Comparison of ENCODE assay signal across 26 mouse cellular contexts in genomic region chr1:134336958-134337710, GRCm38 (mm10). TPM values are rescaled to one million over a fixed set of nuclear protein-coding genes. Genes with fewer than 3 reads are reported as not detected.
A peak's percentile ranks its signal among the peaks of the same experiment; 100 is the strongest.
DNase-seq lines count a peak whose midpoint lies in the region; ATAC-seq and TF ChIP-seq lines count a peak whose summit lies in the region.
"Had no signal": no experiment of that assay in that cellular context is flagged by ENCODE, and none has a peak within 500 bp of the region (broad histone marks: within the 10 kb centered on the region; RNA-seq: fewer than 3 reads in every experiment).

No protein-coding gene starts in this region.

- 82% methylated on average over 11 of the region's 11 CpGs for WGBS in hindbrain, postnatal 0 days
- 88% methylated on average over 11 of the region's 11 CpGs for WGBS in hindbrain, embryonic 13.5 days

- TF ChIP-seq CTCF in hindbrain, postnatal 0 days (IDR thresholded peaks at IDR 0.05; ENCODE audit: low read depth) = no peak

- H3K4me2 ChIP-seq in hindbrain, postnatal 0 days (ENCODE audit: low read depth, low read length) = no peak overlapping the region
- no peak overlapping the region for H3K4me2 ChIP-seq in hindbrain, embryonic 13.5 days
- H3K4me2 ChIP-seq: limb, embryonic 13.5 days; liver, embryonic 15.5 days had no signal

- H3K9ac ChIP-seq in hindbrain, postnatal 0 days (replicated peaks; ENCODE audit: low read length) = no peak overlapping the region
- no peak overlapping the region for H3K9ac ChIP-seq in hindbrain, embryonic 13.5 days
- H3K9ac ChIP-seq: limb, embryonic 13.5 days; liver, embryonic 15.5 days had no signal

- H3K4me3 ChIP-seq in hindbrain, postnatal 0 days (ENCODE audit: low read length) = no peak overlapping the region
- no peak overlapping the region for H3K4me3 ChIP-seq in hindbrain, embryonic 13.5 days
- H3K4me3 ChIP-seq: erythroblast, embryonic 14.5 days; limb, embryonic 13.5 days; liver, embryonic 15.5 days; megakaryocyte, embryonic 14.5 days had no signal

- H3K36me3 ChIP-seq in hindbrain, postnatal 0 days (ENCODE audit: insufficient read depth, low read length) = no peaks in the 10 kb centered on the region
- no peaks in the 10 kb centered on the region for H3K36me3 ChIP-seq in hindbrain, embryonic 13.5 days
- H3K36me3 ChIP-seq: G1E; limb, embryonic 13.5 days; liver, embryonic 15.5 days had no signal

- no peaks in the 10 kb centered on the region for H3K27me3 ChIP-seq in hindbrain, postnatal 0 days (ENCODE audit: insufficient read depth, low read length)
- H3K27me3 ChIP-seq in hindbrain, embryonic 13.5 days = peaks cover 4% of the 10 kb centered on the region; the same call in 1 of the 2 replicates
- H3K27me3 ChIP-seq: limb, embryonic 13.5 days had no signal

- peaks cover 7% of the 10 kb centered on the region; the same call in 1 of the 2 replicates for H3K4me1 ChIP-seq in hindbrain, postnatal 0 days (ENCODE audit: insufficient read depth, low read length)
- peaks cover 23% of the 10 kb centered on the region for H3K4me1 ChIP-seq in hindbrain, embryonic 13.5 days (replicated peaks)

- H3K27ac ChIP-seq in hindbrain, postnatal 0 days = 0 out of 2 replicates have a peak overlapping the region, but pooled peaks have one; percentile 51
- H3K27ac ChIP-seq in hindbrain, embryonic 13.5 days = no peak overlapping the region
- H3K27ac ChIP-seq: limb, embryonic 13.5 days; liver, embryonic 15.5 days had no signal

- ATAC-seq in hindbrain, postnatal 0 days = no peak
- ATAC-seq in hindbrain, embryonic 13.5 days (ENCODE audit: low FRiP score) = no peak
- ATAC-seq: CD4-positive, CD25-positive, alpha-beta regulatory T cell, adult 4 months; forebrain, embryonic 16.5 days; hindbrain, embryonic 16.5 days; lung, postnatal 0 days; midbrain, embryonic 16.5 days had no signal

- H3K9me3 ChIP-seq in hindbrain, postnatal 0 days (ENCODE audit: low read length) = no peaks in the 10 kb centered on the region
- no peaks in the 10 kb centered on the region for H3K9me3 ChIP-seq in hindbrain, embryonic 13.5 days
- H3K9me3 ChIP-seq: G1E; limb, embryonic 13.5 days; liver, embryonic 15.5 days had no signal

- peak; percentile 79 for DNase-seq in heart, adult 11 months
- no peak for DNase-seq in heart, adult 8-10 months (ENCODE audit: low spot score)
- DNase-seq in hindbrain, postnatal 0 days (ENCODE audit: low spot score) = no peak
- DNase-seq in urinary bladder, adult 2 months (ENCODE audit: low spot score) = peak; percentile 14
- no peak for DNase-seq in urinary bladder, adult 18-20 months (ENCODE audit: low spot score in 2 of 2)
- peak; percentile 17 for DNase-seq in heart, postnatal 4 days
- no peak for DNase-seq in urinary bladder, postnatal 25 days (ENCODE audit: low spot score)
- DNase-seq: kidney, adult 2 months; kidney, postnatal 25 days had no signal

RNA-seq across cellular contexts. Expression of gene Ppfia4, which starts 4.4 kb away (rescaled TPM):
- total RNA-seq in heart, adult 8-10 months (2022) = 1 to 10 TPM in 1 of 4 experiments, under 1 TPM in 3; 0.63 to 1.1 (median 0.95) TPM
- 42.7 and 46.5 TPM in 2 replicates for total RNA-seq in hindbrain, postnatal 0 days (2014; rRNA removed)
- polyA plus RNA-seq in hindbrain, postnatal 0 days (2015; fragmentation: Nextera tagmentation; extraction: Ambion mirVana) = 30.6 and 31.6 TPM in 2 replicates
- polyA plus RNA-seq in hindbrain, embryonic 13.5 days (2015; fragmentation: Nextera tagmentation; extraction: Ambion mirVana) = 10.9 and 12.3 TPM in 2 replicates
- 8.4 and 8.6 TPM in 2 replicates for polyA plus RNA-seq in urinary bladder, adult 2 months (2012; rRNA removed)
- 1 to 10 TPM; 7.3 to 9.2 TPM for total RNA-seq in heart, postnatal 4 days (2021)

RNA-seq across cellular contexts. Expression of gene Tmem183a, which starts 24.6 kb away (rescaled TPM):
- 10 to 100 TPM; 11.4 to 20.0 (median 13.8) TPM for total RNA-seq in heart, adult 8-10 months (2022)
- total RNA-seq in hindbrain, postnatal 0 days (2014; rRNA removed) = 189 and 200 TPM in 2 replicates
- polyA plus RNA-seq in hindbrain, postnatal 0 days (2015; fragmentation: Nextera tagmentation; extraction: Ambion mirVana) = 100 and 106 TPM in 2 replicates
- 122 and 128 TPM in 2 replicates for polyA plus RNA-seq in hindbrain, embryonic 13.5 days (2015; fragmentation: Nextera tagmentation; extraction: Ambion mirVana)
- polyA plus RNA-seq in urinary bladder, adult 2 months (2012; rRNA removed) = 55.4 and 57.5 TPM in 2 replicates
- total RNA-seq in heart, postnatal 4 days (2021) = 10 to 100 TPM; 33.8 to 42.5 TPM

RNA-seq across cellular contexts. Expression of gene Myog, which starts 47.3 kb away (rescaled TPM):
- total RNA-seq in heart, adult 8-10 months (2022) = not detected
- 0.16 TPM in 1 of 2 replicates, not detected in the other for total RNA-seq in hindbrain, postnatal 0 days (2014; rRNA removed)
- polyA plus RNA-seq in hindbrain, postnatal 0 days (2015; fragmentation: Nextera tagmentation; extraction: Ambion mirVana) = not detected in 2 replicates
- polyA plus RNA-seq in hindbrain, embryonic 13.5 days (2015; fragmentation: Nextera tagmentation; extraction: Ambion mirVana) = 3.6 and 3.8 TPM in 2 replicates
- polyA plus RNA-seq in urinary bladder, adult 2 months (2012; rRNA removed) = not detected in 2 replicates
- total RNA-seq in heart, postnatal 4 days (2021) = under 1 TPM; 0.48 to 0.52 TPM
- total RNA-seq: adrenal gland, adult 18-20 months; G1E; granulocyte monocyte progenitor cell, adult 5-6 weeks; layer of hippocampus, postnatal 14 days; left cerebral cortex, postnatal 10 days had no signal
- polyA plus RNA-seq: CD4-positive, CD25-positive, alpha-beta regulatory T cell, adult 4 months; erythroblast, embryonic 14.5 days; forebrain, embryonic 16.5 days; G1E; hindbrain, embryonic 16.5 days; lung, postnatal 0 days had no signal

RNA-seq across cellular contexts. Expression of gene 4933406M09Rik, which starts 48.6 kb away (rescaled TPM):
- total RNA-seq in heart, adult 8-10 months (2022) = not detected
- not detected in 2 replicates for total RNA-seq in hindbrain, postnatal 0 days (2014; rRNA removed)
- not detected in 2 replicates for polyA plus RNA-seq in hindbrain, postnatal 0 days (2015; fragmentation: Nextera tagmentation; extraction: Ambion mirVana)
- not detected in 2 replicates for polyA plus RNA-seq in hindbrain, embryonic 13.5 days (2015; fragmentation: Nextera tagmentation; extraction: Ambion mirVana)
- polyA plus RNA-seq in urinary bladder, adult 2 months (2012; rRNA removed) = not detected in 2 replicates
- not detected for total RNA-seq in heart, postnatal 4 days (2021)
- total RNA-seq: adrenal gland, adult 18-20 months; granulocyte monocyte progenitor cell, adult 5-6 weeks; layer of hippocampus, postnatal 14 days; left cerebral cortex, postnatal 10 days had no signal
- polyA plus RNA-seq: brain, embryonic 14.5 days; CD4-positive, CD25-positive, alpha-beta regulatory T cell, adult 4 months; embryonic facial prominence, embryonic 11.5 days; forebrain, embryonic 16.5 days; G1E; limb, embryonic 13.5 days; liver, embryonic 15.5 days; midbrain, embryonic 16.5 days had no signal

Comparison
In these comparisons a context has a peak if more than half of its experiments do, and no peak if none do; other contexts are left out.
1. DNase-seq: peak in heart, adult 11 months (single experiment), urinary bladder, adult 2 months (single experiment) and heart, postnatal 4 days (single experiment); none in heart, adult 8-10 months (single experiment), hindbrain, postnatal 0 days (single experiment), urinary bladder, adult 18-20 months (0 of 2) and urinary bladder, postnatal 25 days (single experiment).